Mouse (Mus musculus): ENCODE data around the gene Mettl1. TPM values are rescaled to one million over a fixed set of nuclear protein-coding genes. Genes with fewer than 3 reads are reported as not detected.
A peak's percentile ranks its signal among the peaks of the same experiment; 100 is the strongest.
"Not testable (repeated sequence)": the region's sequence is repeated elsewhere in the genome, so short reads cannot be mapped to it uniquely, and the experiment has no call there.

The Mettl1 gene
- polyA plus RNA-seq, 1 experiment = 14.6 TPM

- Histone ChIP-seq H3K4me3 (replicated peaks; ENCODE audit: control insufficient read depth, low read depth, low read length) (no peak overlapping the region), H3K27ac (ENCODE audit: control insufficient read depth, insufficient read depth, low read depth, low read length, poor library complexity) (no peak overlapping the region), H3K4me1 (ENCODE audit: control insufficient read depth, insufficient read depth, low read length) (peaks cover 2% of the 10 kb centered on the region; the same call in 1 of the 2 replicates)
- TF ChIP-seq CTCF (IDR thresholded peaks at IDR 0.05; ENCODE audit: control insufficient read depth, insufficient read depth, low read length) = no peak
- no peak for TF ChIP-seq POLR2A (IDR thresholded peaks at IDR 0.05; ENCODE audit: borderline replicate concordance, control insufficient read depth, low read depth, low read length)
- 68% methylated on average over 9 of the region's 9 CpGs for WGBS
Measured at GRCm38 (mm10) chr10:127065981-127066380, 24.8 kb downstream of the Mettl1 start.

- 90% methylated on average over 14 of the region's 14 CpGs for WGBS
- Histone ChIP-seq H3K27ac (ENCODE audit: control insufficient read depth, insufficient read depth, low read depth, low read length, poor library complexity) (no peak overlapping the region), H3K4me1 (ENCODE audit: control insufficient read depth, insufficient read depth, low read length) (peaks cover 5% of the 10 kb centered on the region; the same call in 1 of the 2 replicates), H3K4me3 (replicated peaks; ENCODE audit: control insufficient read depth, low read depth, low read length) (no peak overlapping the region)
- TF ChIP-seq POLR2A (IDR thresholded peaks at IDR 0.05; ENCODE audit: borderline replicate concordance, control insufficient read depth, low read depth, low read length) (no peak), CTCF (IDR thresholded peaks at IDR 0.05; ENCODE audit: control insufficient read depth, insufficient read depth, low read length) (no peak)
Measured at GRCm38 (mm10) chr10:127066519-127067018, 25.4 kb downstream of the Mettl1 start.

GRCm38 (mm10) chr10:127068360-127069038 is 27.3 kb downstream of the Mettl1 start:
- no peak overlapping the region for H3K27ac ChIP-seq (ENCODE audit: control insufficient read depth, insufficient read depth, low read depth, low read length, poor library complexity)
- H3K4me3 ChIP-seq (replicated peaks; ENCODE audit: control insufficient read depth, low read depth, low read length) = no peak overlapping the region
- H3K4me1 ChIP-seq (ENCODE audit: control insufficient read depth, insufficient read depth, low read length) = peaks cover 5% of the 10 kb centered on the region; the same call in 1 of the 2 replicates
- WGBS = 36% methylated on average over 9 of the region's 9 CpGs
- TF ChIP-seq POLR2A (IDR thresholded peaks at IDR 0.05; ENCODE audit: borderline replicate concordance, control insufficient read depth, low read depth, low read length) = no peak
- no peak for TF ChIP-seq CTCF (IDR thresholded peaks at IDR 0.05; ENCODE audit: control insufficient read depth, insufficient read depth, low read length)

GRCm38 (mm10) chr10:127069281-127070189 is 28.3 kb downstream of the Mettl1 start:
- Histone ChIP-seq H3K27ac (ENCODE audit: control insufficient read depth, insufficient read depth, low read depth, low read length, poor library complexity) (no peak overlapping the region), H3K4me1 (ENCODE audit: control insufficient read depth, insufficient read depth, low read length) (peaks cover 5% of the 10 kb centered on the region; the same call in 1 of the 2 replicates), H3K4me3 (replicated peaks; ENCODE audit: control insufficient read depth, low read depth, low read length) (peak overlapping the region; percentile 46)
- TF ChIP-seq CTCF (IDR thresholded peaks at IDR 0.05; ENCODE audit: control insufficient read depth, insufficient read depth, low read length) (no peak), POLR2A (IDR thresholded peaks at IDR 0.05; ENCODE audit: borderline replicate concordance, control insufficient read depth, low read depth, low read length) (no peak)
- WGBS = 13% methylated on average over 30 of the region's 30 CpGs

GRCm38 (mm10) chr10:127070190-127071121 is 29.2 kb downstream of the Mettl1 start, which contains the start of gene Tspan31:
Gene Tspan31 (minus strand): TSS chr10:127070264.
- under 1% methylated on average over 36 of the region's 36 CpGs for WGBS
- peaks cover 5% of the 10 kb centered on the region; the same call in 1 of the 2 replicates for H3K4me1 ChIP-seq (ENCODE audit: control insufficient read depth, insufficient read depth, low read length)
- no peak within 1 kb of the TSS for H3K27ac ChIP-seq (ENCODE audit: control insufficient read depth, insufficient read depth, low read depth, low read length, poor library complexity)

GRCm38 (mm10) chr10:127071203-127071602 is 30.0 kb downstream of the Mettl1 start:
- H3K27ac ChIP-seq (ENCODE audit: control insufficient read depth, insufficient read depth, low read depth, low read length, poor library complexity) = no peak overlapping the region
- WGBS = 49% methylated on average over 9 of the region's 9 CpGs
- H3K4me1 ChIP-seq (ENCODE audit: control insufficient read depth, insufficient read depth, low read length) = peaks cover 5% of the 10 kb centered on the region; the same call in 1 of the 2 replicates
- no peak for TF ChIP-seq CTCF (IDR thresholded peaks at IDR 0.05; ENCODE audit: control insufficient read depth, insufficient read depth, low read length)
- no peak overlapping the region for H3K4me3 ChIP-seq (replicated peaks; ENCODE audit: control insufficient read depth, low read depth, low read length)

More at GRCm38 (mm10) chr10:127070190-127071121, 29.2 kb downstream of the Mettl1 start, which contains the start of gene Tspan31:
- peak within 1 kb of the TSS; percentile 46 for H3K4me3 ChIP-seq (replicated peaks; ENCODE audit: control insufficient read depth, low read depth, low read length)
- TF ChIP-seq POLR2A (IDR thresholded peaks at IDR 0.05; ENCODE audit: borderline replicate concordance, control insufficient read depth, low read depth, low read length) (no peak), CTCF (IDR thresholded peaks at IDR 0.05; ENCODE audit: control insufficient read depth, insufficient read depth, low read length) (no peak)

GRCm38 (mm10) chr10:127072270-127072669 is 31.1 kb downstream of the Mettl1 start:
- WGBS = 65% methylated on average over 4 of the region's 4 CpGs
- not testable (repeated sequence) for H3K4me1 ChIP-seq (ENCODE audit: control insufficient read depth, insufficient read depth, low read length)

GRCm38 (mm10) chr10:127072969-127073368 is 31.8 kb downstream of the Mettl1 start:
- H3K4me1 ChIP-seq (ENCODE audit: control insufficient read depth, insufficient read depth, low read length); H3K4me3 ChIP-seq (replicated peaks; ENCODE audit: control insufficient read depth, low read depth, low read length); H3K27ac ChIP-seq (ENCODE audit: control insufficient read depth, insufficient read depth, low read depth, low read length, poor library complexity): not testable (repeated sequence)
- 59% methylated on average over 2 of the region's 2 CpGs for WGBS

More at GRCm38 (mm10) chr10:127072270-127072669, 31.1 kb downstream of the Mettl1 start:
- H3K4me3 ChIP-seq (replicated peaks; ENCODE audit: control insufficient read depth, low read depth, low read length); H3K27ac ChIP-seq (ENCODE audit: control insufficient read depth, insufficient read depth, low read depth, low read length, poor library complexity): not testable (repeated sequence)
